In genomic region chr11:59297941-59298340, GRCm38 (mm10) we compare ENCODE assay signal across 9 mouse cellular contexts. TPM values are rescaled to one million over a fixed set of nuclear protein-coding genes. Genes with fewer than 3 reads are reported as not detected.
DNase-seq lines count a peak whose midpoint lies in the region.
"Had no signal": no experiment of that assay in that cellular context is flagged by ENCODE, and none has a peak within 500 bp of the region (broad histone marks: within the 10 kb centered on the region; RNA-seq: fewer than 3 reads in every experiment).

No protein-coding gene starts in this region.

- peak; percentile 73 for DNase-seq in heart, postnatal 4 days
- no peak for DNase-seq in heart, adult 9 months (ENCODE audit: low spot score in 2 of 2)
- peak; percentile 32 for DNase-seq in urinary bladder, postnatal 25 days (ENCODE audit: low spot score)
- DNase-seq in urinary bladder, postnatal 10 days (ENCODE audit: low spot score): no peak
- DNase-seq in embryo, embryonic 9.5 days (ENCODE audit: extremely low spot score): peak; percentile 56
- peak; percentile 67 to 81 for DNase-seq in left cerebral cortex, postnatal 25 days (ENCODE audit: low spot score in 2 of 2)
- DNase-seq in splenic B cell, adult 2 months (ENCODE audit: low read depth, low spot score): peak; percentile 22
- DNase-seq in heart, adult 8-10 months (ENCODE audit: low spot score): no peak

- intact Hi-C loops in left cerebral cortex, postnatal 25 days (cut with DNase I): loop anchor here (2.0 to 5.0 kb wide), 3 partner anchors 69 to 386 kb away; partner anchors contain the start of gene Arf1

- no peaks in the 10 kb centered on the region for H3K36me3 ChIP-seq in splenic B cell, adult 2 months (ENCODE audit: control insufficient read depth, insufficient read depth, low read length, poor library complexity, severe bottlenecking)
- H3K36me3 ChIP-seq: midbrain, embryonic 12.5 days had no signal

- H3K27me3 ChIP-seq in splenic B cell, adult 2 months (ENCODE audit: control insufficient read depth, insufficient read depth, low read length, poor library complexity, severe bottlenecking): no peaks in the 10 kb centered on the region

RNA-seq across cellular contexts. Expression of gene Wnt3a, which starts 7.4 kb away (rescaled TPM):
- total RNA-seq in heart, postnatal 4 days (2021): not detected
- not detected for total RNA-seq in left cerebral cortex, postnatal 25 days (2021)
- total RNA-seq in heart, adult 8-10 months (2022): not detected

RNA-seq across cellular contexts. Expression of gene Wnt9a, which starts 8.8 kb away (rescaled TPM):
- 1 to 10 TPM; 5.6 to 5.7 TPM for total RNA-seq in heart, postnatal 4 days (2021)
- 10 to 100 TPM; 17.0 to 18.7 TPM for total RNA-seq in left cerebral cortex, postnatal 25 days (2021)
- total RNA-seq in heart, adult 8-10 months (2022): 1 to 10 TPM; 4.3 to 4.9 (median 4.6) TPM

Comparison
In these comparisons a context has a peak if more than half of its experiments do, and no peak if none do; other contexts are left out.
1. DNase-seq: peak in heart, postnatal 4 days (single experiment), urinary bladder, postnatal 25 days (single experiment), embryo, embryonic 9.5 days (single experiment), left cerebral cortex, postnatal 25 days (2 of 2) and splenic B cell, adult 2 months (single experiment); none in heart, adult 9 months (0 of 2), urinary bladder, postnatal 10 days (single experiment) and heart, adult 8-10 months (single experiment).